Mouse (Mus musculus) brown adipose tissue, adult 24 weeks (tissue): ENCODE data around the gene Masp1. TPM values are rescaled to one million over a fixed set of nuclear protein-coding genes. Genes with fewer than 3 reads are reported as not detected.

Experiments
- H3K27ac ChIP-seq: fragments of 200-500 bp; replicated peaks from 2 replicates; pipeline ENCODE4 v1.5.1; 2012; ENCODE audit warnings: low read depth, mild to moderate bottlenecking, low read length
- H3K4me1 ChIP-seq: fragments of 200-500 bp; 2 replicates; pipeline ENCODE4 v1.6.1; 2012; ENCODE audit warnings: low read length, mixed read lengths; ENCODE audit not compliant: control insufficient read depth, insufficient read depth, insufficient read length
- H3K4me3 ChIP-seq: fragments of 200-500 bp; 2 replicates; pipeline ENCODE4 v1.5.1; 2012; ENCODE audit warnings: low read depth, mild to moderate bottlenecking, low read length, moderate library complexity; ENCODE audit not compliant: insufficient read depth
- polyA plus RNA-seq: library from polyadenylated mRNA; stranded (reverse); fragments of >200 nt; gene quantifications from 2 replicates; pipeline ENCODE4 v1.2.4, GENCODE M21; 2012; ENCODE audit not compliant: missing spikeins, insufficient read depth, insufficient read length

Masp1 gene
- polyA plus RNA-seq, 1 experiment, result not detected

DNA sequence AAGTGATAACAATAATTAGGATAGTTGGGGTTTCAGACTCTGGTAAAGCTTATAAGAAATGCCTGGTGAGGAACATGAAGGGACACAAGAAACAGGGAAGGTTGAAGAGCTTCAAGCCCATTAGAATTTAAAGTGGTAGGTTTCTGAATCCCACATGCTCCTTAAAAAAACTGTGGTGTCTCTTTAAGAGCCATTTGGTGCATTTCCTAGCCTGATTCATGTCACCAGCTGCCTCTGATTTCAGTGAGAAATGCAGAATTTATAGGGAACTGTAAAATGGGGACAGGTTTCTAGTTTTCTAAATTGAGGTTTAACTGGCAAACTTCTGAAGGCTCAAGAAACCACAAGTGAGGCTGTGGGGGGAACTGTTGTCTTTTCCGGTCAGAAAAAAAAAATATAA, 844 bp downstream of the Masp1 start:
- no peak overlapping the region for H3K4me3 ChIP-seq
- peaks cover 2% of the 10 kb centered on the region for H3K4me1 ChIP-seq
- H3K27ac ChIP-seq, result no peak overlapping the region

DNA sequence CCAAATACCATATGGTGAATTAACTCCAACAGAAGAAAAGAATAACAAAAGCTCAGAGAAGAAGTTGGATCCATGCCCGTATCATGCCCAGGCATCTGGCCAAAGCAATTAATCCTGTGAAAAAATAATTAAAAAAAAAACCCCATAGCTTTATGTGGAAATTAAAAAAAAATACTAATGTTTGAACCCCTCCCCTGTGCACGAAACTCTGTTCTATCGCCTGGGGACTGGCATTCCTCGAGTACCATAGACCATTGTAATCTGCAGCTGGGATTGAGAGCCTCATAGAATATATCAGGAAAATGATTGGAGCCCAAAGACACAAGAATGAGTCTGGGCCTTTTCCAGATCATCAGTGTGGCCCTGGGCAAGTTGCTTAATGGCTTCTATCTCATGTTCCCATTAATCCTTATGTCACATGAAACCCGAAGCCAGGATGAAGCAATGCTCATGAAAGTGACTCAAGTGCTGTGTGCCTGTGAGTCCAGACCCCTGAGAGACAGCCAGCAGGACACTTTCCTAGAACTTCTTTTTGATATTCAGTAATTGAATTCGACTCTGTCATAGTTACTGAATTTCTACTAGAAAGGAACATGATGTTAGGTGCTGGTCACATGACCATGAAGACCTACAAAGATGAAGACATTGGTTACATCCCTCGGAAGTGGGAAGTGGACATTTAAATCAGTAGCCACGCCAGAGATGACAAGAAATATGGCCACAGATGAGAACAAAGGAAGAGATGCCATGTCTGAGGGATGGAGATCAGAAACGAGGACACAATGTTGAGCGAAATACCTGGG, 1.8 kb downstream of the Masp1 start:
- no peak overlapping the region for H3K27ac ChIP-seq
- no peak overlapping the region for H3K4me3 ChIP-seq
- H3K4me1 ChIP-seq, result peaks cover 2% of the 10 kb centered on the region

DNA sequence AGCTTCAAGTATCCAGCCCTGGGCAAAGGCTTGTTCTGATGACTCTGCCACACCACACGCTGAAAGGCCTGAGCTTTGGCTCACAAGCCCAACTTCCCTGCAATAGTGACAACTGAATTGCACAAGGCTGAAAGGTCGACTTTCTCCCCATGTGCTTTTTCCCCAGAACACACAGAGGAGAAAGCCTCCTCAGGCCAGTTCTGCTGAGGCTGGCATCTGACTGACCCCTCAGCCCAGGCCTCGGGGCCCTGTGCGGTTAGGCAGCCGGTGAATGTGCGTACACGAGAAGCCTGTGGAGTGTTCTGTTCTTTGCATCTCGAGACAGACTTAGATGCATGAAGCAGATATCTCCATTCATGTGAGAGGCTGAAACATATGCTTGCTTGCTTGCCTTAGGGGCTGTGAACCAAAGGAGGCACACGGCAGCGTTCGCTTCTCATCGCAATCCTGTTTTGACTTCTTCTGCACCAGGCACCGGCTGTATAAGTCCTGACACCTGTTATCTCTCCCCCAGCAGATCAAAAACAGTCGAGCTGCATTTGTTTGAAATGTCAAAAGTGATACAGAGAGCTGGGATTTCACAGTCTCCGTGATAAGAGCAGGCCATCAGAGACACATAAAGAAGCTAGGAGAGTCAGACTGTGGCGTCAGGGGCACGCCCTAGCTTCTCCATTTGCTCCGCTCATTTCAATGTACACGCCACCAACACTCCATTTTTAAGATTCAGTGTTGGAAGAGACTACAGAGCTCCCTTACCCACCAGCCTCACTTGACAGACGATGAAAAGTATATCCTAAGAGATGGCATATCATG, 2.7 kb downstream of the Masp1 start:
- H3K4me1 ChIP-seq, result peaks cover 2% of the 10 kb centered on the region
- no peak overlapping the region for H3K4me3 ChIP-seq
- H3K27ac ChIP-seq, result no peak overlapping the region

DNA sequence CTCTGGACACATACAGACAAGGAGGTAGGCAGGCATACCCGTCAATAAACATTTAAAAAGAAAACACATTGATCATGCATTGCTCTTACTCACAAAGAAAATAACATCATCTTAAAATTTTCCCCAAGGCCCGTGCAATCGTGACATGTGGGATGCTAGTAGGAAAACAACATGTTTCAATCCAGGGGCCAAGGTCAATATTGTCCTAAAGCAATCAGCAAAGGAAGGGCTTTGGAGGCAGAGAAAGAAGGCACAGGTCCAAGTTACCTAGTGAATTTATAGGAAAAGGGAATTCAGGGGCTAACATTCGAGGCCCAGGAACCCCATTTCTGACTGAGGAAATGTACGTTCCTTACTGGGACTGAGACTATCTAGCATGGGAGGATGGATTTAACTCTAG, 3.4 kb downstream of the Masp1 start:
- H3K4me3 ChIP-seq, result no peak overlapping the region
- H3K4me1 ChIP-seq, result peaks cover 2% of the 10 kb centered on the region
- no peak overlapping the region for H3K27ac ChIP-seq

DNA sequence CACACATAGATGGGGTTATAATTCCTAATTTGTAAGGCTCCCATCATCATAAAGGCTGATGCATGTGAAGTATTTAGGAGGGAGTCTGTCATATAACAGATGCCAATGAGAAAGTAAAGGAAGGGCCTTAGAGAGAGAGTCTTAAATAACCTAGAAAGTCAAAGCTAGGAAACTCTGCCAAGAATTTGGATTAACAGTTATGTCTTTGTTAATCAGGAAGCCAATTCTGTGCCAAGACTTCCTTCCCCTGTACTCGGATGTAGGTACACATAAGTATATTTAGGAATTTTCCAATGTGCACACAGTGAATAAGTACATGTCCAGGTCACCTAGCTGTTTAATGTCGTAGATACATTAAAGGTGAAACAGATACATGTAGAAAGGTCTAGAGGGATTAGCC, 4.0 kb downstream of the Masp1 start:
- Histone ChIP-seq H3K4me1 (peaks cover 2% of the 10 kb centered on the region), H3K4me3 (no peak overlapping the region), H3K27ac (no peak overlapping the region)

DNA sequence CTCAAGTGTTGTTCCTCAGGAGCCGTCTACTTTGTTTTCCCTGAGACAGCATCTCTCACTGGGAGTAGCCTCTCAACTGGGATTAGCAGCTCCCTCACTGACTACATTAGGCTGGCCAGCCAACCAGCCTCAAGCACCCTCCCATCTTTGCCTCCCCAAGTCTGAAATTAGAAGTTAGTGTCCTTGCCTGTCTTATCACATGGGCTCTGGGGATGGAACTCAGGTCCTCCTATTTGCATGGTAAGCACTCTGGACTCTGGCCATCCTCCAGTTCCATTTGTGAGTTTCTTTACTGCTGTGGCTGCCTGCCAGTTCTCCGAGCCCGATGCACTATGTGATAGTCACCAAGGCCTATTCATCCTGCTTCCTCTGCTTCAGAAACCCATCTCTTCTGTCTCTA, 4.8 kb downstream of the Masp1 start:
- Histone ChIP-seq H3K4me3 (no peak overlapping the region), H3K27ac (no peak overlapping the region), H3K4me1 (peaks cover 2% of the 10 kb centered on the region)

DNA sequence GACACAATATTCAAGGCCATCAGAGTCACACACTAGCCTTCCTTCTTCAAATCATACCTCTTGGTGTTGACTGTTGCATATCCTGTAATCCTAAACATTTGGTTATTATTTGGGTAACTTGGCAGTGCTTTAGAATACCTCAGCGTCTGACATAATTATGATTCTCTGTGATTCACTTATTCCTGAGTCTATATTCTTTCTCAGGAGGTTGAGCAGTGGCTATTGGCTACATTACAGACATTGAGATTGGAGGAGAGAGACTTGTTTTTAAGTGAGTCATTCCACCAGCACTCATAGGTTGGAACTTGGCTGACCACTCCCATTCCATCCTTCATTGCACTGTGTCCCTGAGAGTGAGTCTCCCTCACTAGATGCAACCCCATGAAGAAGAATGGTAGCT, 7.2 kb downstream of the Masp1 start:
- Histone ChIP-seq H3K27ac (no peak overlapping the region), H3K4me3 (no peak overlapping the region), H3K4me1 (peaks cover 2% of the 10 kb centered on the region)

DNA sequence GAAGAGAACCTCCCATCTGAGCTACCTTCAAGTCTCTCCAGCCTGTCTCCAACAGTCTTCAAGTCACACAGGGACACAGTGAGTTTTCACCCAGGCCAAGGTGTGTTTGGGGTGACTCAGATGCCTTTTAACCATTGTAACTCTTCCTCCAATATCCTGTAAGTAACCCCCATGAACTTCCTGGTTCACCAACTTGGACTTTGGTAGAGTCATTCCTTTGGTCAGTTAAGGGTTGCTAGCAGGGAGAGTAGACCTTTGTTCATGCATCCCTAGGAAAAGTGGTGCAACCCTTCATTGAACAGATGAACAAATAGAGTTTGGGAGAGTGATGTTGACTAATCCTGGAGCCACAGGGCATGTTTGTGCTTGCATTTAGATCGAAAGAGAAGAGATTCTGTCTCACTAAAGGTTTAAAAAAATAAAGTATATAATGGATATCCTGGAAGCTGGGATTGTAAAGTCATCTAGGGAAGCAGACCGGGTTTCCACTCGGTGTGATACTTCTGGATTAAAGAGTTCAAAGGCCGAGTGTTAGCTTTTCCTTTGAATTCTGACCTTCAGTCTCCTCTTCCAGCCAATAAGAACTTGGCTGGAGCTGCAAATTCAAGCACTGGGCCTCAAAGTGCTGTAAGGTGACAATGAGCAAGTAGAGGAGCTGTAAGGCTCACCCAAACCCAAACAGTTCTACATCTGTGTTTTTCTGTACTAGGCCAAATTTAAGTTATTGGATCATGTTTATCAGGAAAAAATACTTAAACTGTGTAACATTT, 9.3 kb downstream of the Masp1 start:
- Histone ChIP-seq H3K27ac (no peak overlapping the region), H3K4me3 (no peak overlapping the region), H3K4me1 (no peaks in the 10 kb centered on the region)

DNA sequence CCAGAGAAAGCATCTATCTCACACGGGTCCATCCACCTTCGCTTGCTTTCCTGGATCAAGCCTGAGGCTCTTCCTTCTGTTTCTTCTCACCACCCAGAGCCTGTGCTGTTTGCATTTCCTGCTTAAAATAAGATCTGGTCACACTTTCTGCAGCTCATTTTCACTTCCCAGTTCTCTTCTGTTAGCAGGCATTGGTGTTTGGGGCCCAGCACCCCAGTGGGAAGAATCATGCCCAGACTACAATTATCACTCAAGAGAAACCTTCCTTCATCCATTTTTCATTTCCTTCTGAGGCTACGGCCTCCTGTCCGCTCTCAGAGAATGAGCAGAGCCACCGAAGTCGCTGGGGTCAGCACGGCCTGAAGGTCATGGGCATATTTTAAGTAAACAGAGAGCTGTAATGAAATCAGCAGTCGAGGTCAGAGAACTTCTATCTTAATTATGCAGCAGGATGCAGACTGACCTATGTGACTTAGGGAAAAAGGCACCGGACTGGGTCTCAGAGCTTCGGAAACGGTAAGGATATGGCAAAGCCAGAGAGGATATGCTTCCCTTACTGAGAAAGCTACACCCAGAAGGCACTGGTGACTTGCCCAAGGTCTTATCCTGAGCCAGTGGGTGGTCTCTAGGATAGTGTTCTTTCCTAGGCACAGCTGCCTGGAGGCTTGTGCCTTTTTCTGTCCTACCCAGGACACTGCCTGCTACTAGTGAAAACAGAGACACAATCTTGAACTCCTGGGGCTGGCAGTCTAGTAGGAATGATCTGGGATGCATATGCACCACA, 14.5 kb downstream of the Masp1 start:
- Histone ChIP-seq H3K4me3 (no peak overlapping the region), H3K27ac (no peak overlapping the region), H3K4me1 (no peaks in the 10 kb centered on the region)

DNA sequence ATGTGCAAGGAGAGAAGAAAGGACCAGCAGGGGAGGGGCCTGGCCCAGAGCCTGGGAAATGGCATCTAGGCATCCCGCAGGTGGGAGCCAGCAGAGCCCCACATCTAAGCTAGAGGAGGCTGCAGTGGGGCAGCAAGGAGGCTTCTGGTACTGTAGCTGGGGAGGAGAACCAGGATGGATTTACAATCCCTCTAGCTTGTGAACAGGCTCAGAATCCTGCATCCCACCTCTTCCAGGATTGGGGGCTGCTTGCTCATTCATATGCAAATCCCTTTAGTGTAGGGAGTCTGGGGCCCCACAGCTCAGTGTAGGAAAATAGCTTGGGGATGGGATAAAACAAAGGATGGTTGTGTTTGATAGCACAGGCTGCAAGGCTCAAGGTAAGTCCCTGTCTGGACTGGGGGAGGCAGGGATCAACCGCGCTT, 16.3 kb downstream of the Masp1 start:
- Histone ChIP-seq H3K4me1 (no peaks in the 10 kb centered on the region), H3K27ac (no peak overlapping the region), H3K4me3 (no peak overlapping the region)

DNA sequence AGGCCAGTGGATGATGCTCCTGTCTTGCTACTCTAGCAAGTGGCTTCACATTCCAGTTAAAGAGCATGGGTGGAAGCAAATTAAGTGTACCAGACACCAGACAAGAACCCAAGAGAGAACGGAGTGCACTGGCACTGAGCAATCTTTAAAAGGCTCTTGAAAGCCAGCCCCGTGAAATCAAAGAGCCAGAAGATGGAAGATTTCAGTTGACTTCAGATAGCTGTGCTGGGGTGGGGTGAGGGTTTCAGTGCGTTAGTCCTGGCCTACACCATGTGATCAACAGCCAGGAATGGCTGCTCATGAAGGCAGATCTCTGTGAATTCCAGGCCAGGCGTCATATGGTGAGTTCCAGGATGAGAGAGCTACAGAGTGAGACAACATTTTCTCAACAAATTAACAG, 17.3 kb downstream of the Masp1 start:
- Histone ChIP-seq H3K4me1 (no peaks in the 10 kb centered on the region), H3K27ac (no peak overlapping the region), H3K4me3 (no peak overlapping the region)

DNA sequence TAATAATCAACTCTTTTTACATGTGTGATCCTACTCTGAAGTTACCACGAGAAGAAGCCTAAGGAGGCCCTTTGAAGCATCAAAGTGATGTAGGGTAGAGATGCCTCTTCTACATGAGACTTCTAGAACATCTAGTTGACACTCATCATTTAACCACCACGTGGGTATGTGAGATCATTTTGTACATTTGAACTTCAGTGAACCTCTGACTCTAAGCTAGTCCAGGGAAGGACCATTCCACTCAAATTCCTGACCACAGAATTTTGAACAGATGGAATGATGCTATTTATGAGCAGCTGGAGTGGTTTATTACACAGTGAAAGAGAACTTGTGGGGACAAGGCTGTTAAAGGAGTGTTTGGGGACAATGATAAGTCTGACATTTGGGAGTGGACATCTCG, 18.1 kb downstream of the Masp1 start:
- H3K4me1 ChIP-seq, result no peaks in the 10 kb centered on the region
- H3K4me3 ChIP-seq, result no peak overlapping the region
- no peak overlapping the region for H3K27ac ChIP-seq

DNA sequence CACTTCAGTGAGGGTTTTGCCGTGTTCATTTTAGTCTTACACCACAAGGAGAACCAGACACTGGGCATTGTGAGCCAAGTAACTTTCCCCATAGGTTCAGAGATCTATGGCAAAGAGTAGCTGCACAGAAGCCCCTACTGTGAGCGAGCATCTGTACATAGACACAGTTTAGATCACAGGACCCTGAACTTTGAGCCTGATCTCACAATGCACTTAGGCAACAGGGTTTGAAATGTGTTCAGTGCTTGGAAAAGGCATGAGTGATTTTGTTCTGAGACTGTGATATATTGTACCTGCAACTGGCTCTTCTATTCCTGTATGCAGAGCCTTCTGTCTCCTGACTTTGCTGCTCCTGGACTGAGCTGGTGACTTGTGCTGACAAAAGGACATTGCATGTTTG, 19.3 kb downstream of the Masp1 start:
- no peak overlapping the region for H3K4me3 ChIP-seq
- H3K27ac ChIP-seq, result no peak overlapping the region
- H3K4me1 ChIP-seq, result no peaks in the 10 kb centered on the region

DNA sequence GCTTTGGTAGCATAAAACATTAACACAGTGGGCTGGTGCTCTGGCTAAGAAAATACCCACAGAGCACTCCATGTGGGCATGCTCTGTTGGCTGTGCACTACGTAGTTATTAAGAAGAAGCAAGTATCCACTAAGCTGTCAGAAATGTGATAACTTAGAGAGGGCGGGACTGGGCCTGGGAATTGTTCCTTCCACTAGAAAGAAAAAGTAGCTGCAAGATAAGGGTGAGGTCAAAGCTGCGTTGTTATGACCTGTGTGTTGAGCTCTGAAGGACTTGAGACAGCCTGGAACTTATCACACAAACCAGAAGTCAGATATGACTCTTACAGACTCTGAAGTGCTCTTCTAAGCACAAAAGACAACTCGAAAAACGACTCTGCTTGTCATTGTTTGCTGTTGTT, 20.1 kb downstream of the Masp1 start:
- Histone ChIP-seq H3K27ac (no peak overlapping the region), H3K4me1 (no peaks in the 10 kb centered on the region), H3K4me3 (no peak overlapping the region)

DNA sequence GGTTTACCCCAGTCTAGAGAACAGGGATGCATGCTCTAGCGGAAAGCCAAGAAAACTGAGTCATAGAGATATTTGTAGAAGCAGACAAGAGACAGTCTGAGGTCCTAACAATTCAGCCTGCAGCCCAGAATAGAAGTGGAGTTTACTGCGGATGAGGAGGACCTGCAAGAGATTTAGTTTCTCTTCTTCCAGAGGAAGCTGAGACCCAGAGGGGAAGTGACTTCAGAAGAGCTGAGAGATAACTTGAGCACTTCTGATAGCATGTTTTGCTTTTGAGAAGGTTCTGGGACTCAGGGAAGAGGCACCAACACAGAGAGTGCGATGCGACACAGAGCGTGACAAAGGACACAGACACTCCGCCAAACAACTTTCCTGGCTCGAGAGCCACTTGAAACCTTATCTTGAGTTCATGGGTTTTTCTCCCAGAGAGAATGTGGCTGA, 21.9 kb downstream of the Masp1 start:
- Histone ChIP-seq H3K4me3 (no peak overlapping the region), H3K4me1 (no peaks in the 10 kb centered on the region), H3K27ac (no peak overlapping the region)
